Mouse (Mus musculus) MEL (cell line): ENCODE measurements around the gene Usp36.

Experiments used
- CTCF ChIP-seq, 3 experiments: IDR thresholded peaks in 2 of 3; conservative IDR thresholded peaks in 1 of 3; 2 replicates each; pipeline ENCODE4 v1.5.1; 2011 to 2012; ENCODE audit warnings: low read length in 3 of 3, low read depth in 2 of 3, mild to moderate bottlenecking in 2 of 3, improper control_type of control experiment in 1 of 3, inconsistent platforms in 1 of 3, mixed read lengths in 1 of 3, moderate library complexity in 1 of 3; ENCODE audit not compliant: control insufficient read depth in 1 of 3, insufficient read depth in 1 of 3, poor library complexity in 1 of 3, severe bottlenecking in 1 of 3
- E2F4 ChIP-seq: IDR thresholded peaks from 2 replicates; pipeline ENCODE4 v1.6.1; 2011; ENCODE audit warnings: low read depth, low read length, improper control_type of control experiment, borderline replicate concordance
- GATA1 ChIP-seq: IDR thresholded peaks from 2 replicates; pipeline ENCODE4 v1.6.1; 2011; ENCODE audit warnings: low read depth, low read length, improper control_type of control experiment
- JUND ChIP-seq: IDR thresholded peaks from 2 replicates; pipeline ENCODE4 v1.6.1; 2011; ENCODE audit warnings: low read depth, mild to moderate bottlenecking, improper control_type of control experiment, low read length
- MAX ChIP-seq: IDR thresholded peaks from 2 replicates; pipeline ENCODE4 v1.6.1; 2011; ENCODE audit warnings: low read length, improper control_type of control experiment
- MEF2A ChIP-seq: IDR thresholded peaks from 2 replicates; pipeline ENCODE4 v1.6.1; 2014; ENCODE audit warnings: low read depth, mild to moderate bottlenecking, inconsistent platforms, low read length, improper control_type of control experiment; ENCODE audit not compliant: poor library complexity, insufficient replicate concordance, severe bottlenecking; ENCODE audit errors: extremely low read depth
- POLR2A ChIP-seq, 2 experiments: IDR thresholded peaks; 2 replicates each; pipeline ENCODE4 v1.6.1; 2011 to 2012; ENCODE audit warnings: low read length in 2 of 2, mild to moderate bottlenecking in 2 of 2, control low read depth in 1 of 2, improper control_type of control experiment in 1 of 2, low read depth in 1 of 2, moderate library complexity in 1 of 2; ENCODE audit not compliant: control insufficient read depth in 1 of 2, insufficient read depth in 1 of 2, poor library complexity in 1 of 2
- RCOR1 ChIP-seq: IDR thresholded peaks from 2 replicates; pipeline ENCODE4 v1.6.1; 2012; ENCODE audit warnings: low read depth, mild to moderate bottlenecking, inconsistent platforms, low read length, improper control_type of control experiment
- USF1 ChIP-seq: IDR thresholded peaks from 2 replicates; pipeline ENCODE4 v1.6.1; 2014; ENCODE audit warnings: low read depth, mild to moderate bottlenecking, inconsistent platforms, low read length, improper control_type of control experiment, moderate library complexity

DNA sequence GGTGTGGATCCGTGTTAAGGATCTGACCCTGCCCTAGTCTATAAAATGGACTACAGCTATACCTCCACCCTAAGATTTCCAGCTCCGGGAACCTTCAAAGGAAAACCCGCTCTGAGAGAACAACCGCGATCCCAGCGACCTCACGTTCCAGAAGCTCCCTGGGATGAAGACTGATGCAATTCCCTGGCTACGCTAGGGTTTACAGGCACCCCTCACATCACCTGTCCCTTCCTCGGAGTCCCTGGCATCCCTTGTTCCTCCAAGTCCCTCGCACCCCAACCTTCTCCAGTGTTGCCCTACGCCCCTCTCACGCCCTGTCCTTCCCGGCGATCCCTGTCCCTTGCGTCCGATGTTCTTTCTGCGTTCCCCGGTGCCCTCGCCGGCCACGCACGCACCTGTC, 482 bp downstream of the Usp36 start:
- no peak for TF ChIP-seq MAX
- TF ChIP-seq CTCF (IDR thresholded peaks at IDR 0.05 in 2 of 3, conservative IDR thresholded peaks at IDR 0.05 in 1 of 3; ENCODE audit: control insufficient read depth in 1 of 3, insufficient read depth in 1 of 3, low read depth in 2 of 3, low read length in 3 of 3, poor library complexity in 1 of 3, severe bottlenecking in 1 of 3): no peak
- no peak for TF ChIP-seq POLR2A (IDR thresholded peaks at IDR 0.05; ENCODE audit: control insufficient read depth in 1 of 2, insufficient read depth in 1 of 2, low read depth in 1 of 2, low read length in 2 of 2, poor library complexity in 1 of 2)
- TF ChIP-seq JUND: no peak
- no peak for TF ChIP-seq USF1
- TF ChIP-seq RCOR1: no peak
- no peak; the same call in 1 of the 2 replicates for TF ChIP-seq E2F4
- TF ChIP-seq GATA1: no peak
- TF ChIP-seq MEF2A: no peak
